Mouse (Mus musculus) thymus, postnatal 0 days (tissue): ENCODE data around the gene Sertm1. TPM values are rescaled to one million over a fixed set of nuclear protein-coding genes. Genes with fewer than 3 reads are reported as not detected.

Source experiments
- DNase-seq: peaks from one replicate; pipeline ENCODE4 v3.0.0-alpha.2; 2015; ENCODE audit warnings: low spot score
- polyA plus RNA-seq: library from polyadenylated mRNA; unstranded; fragments of >200 nt; fragmentation: Nextera tagmentation; extraction: Ambion mirVana; gene quantifications from 2 replicates; pipeline ENCODE4 v1.2.1, GENCODE M21; 2015

Gene Sertm1
- polyA plus RNA-seq: not detected in 2 replicates

DNA sequence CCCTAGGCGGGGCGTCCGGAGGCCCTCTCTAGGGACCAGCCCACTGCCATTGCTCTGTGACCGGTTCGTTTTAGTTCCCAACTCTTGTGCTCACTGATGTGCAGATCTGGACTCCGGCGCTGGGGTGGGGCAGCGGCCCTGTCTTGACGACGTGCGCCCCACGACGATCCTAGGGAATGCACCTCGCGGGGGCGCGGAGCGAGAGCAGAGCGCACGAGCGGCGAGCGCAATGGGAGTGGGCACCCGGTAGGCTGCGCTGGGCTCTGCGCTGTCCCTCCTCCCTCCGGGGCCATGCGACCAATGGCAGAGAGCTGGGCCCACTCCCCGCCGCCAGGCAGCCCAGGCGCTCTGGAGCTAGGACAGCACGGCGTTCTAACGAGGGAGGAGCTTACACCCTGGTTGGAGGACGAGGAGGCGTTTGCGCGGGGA is at the start of gene Sertm1:
Gene Sertm1, minus strand, starts transcription at position 245 of the 429 bp plus-strand sequence.
- DNase-seq: no peak

DNA sequence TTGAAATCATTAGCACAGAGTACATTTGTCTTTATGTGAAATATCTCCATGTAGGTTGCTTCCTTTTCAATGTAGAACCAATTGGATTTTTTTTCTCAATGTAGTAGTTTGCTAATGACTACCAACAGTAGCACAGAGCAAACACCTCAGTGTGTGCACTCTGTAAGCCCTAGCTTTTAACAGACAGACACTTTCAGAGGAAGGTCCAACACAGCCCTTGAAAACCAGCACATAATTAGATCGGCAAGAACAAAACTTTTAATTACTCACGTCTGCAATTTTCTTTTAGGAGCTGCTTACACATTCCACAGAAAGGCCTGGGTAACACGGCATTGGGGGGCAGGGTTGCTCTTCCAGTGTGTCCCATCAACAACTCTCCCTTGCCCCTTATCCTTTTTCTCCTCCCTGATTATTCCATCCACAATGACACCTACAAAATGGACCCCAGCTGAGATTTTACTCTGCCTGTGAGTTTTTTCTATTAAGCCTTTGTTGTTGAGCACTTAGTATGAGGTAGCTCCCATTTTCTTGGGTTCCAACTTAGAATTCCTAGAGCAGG is 49.3 kb upstream of the Sertm1 start:
- DNase-seq: no peak

DNA sequence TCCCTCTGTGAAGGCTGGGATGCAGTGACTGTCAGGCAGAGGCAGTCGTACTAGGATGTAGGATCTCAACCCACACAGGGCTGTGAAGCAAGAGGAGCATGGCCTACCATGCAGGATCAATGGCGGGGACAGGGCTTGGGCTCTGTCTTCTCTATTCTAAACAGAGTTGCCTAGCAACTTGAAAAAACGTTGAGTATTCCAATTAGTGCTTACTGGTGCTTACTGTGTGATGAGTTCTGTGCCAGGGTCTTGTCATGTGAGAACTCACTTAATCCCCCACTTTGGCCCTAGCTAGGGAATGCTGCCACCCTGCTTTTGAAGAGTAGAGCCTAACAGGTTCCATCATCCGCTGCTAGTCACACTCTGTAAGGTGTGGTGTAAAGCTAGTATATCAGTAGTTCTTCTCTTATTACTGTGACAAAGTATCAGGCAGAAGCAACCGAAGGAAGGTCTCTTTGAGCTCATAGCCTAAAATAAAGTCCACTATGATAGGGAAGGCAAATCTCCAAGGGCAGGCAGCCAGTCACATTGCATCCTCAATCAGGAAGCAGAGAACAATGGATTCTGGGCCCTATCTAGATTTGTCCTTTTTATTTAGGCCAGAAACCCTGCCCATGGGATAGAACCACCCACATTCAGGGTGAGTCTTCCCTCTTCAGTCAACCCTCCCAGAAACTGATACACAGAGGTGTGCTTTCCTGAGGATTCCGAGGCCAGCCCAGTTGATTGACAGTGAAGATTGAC is 27.6 kb upstream of the Sertm1 start:
- DNase-seq: no peak

GRCm38 (mm10) chr3:54934535-54934934 is 18.8 kb upstream of the Sertm1 start:
- DNase-seq: no peak

- no peak for DNase-seq
Measured at GRCm38 (mm10) chr3:54932599-54932998, 16.9 kb upstream of the Sertm1 start.

- DNase-seq: no peak
Measured at GRCm38 (mm10) chr3:54920425-54920824, 4.7 kb upstream of the Sertm1 start.

GRCm38 (mm10) chr3:54914845-54915642 is 643 bp downstream of the Sertm1 start:
- no peak for DNase-seq

DNA sequence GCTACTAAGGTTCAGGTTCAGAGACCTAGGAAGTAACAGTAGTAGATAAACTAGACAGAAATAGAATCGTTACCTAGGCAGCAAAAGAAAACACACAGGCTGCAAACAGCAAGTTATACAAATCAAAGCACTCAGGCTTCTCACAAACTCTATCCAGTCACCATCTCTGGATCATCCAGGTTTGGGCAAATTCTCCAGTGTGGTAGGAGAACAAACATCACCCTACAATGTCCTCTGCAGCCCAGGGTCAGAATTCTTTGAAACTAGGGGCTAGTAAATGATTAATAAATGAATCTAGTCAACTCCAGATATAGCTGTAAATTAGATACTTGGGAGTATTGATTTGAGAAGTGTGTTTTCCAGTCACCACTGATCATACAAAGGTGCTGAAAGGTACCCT is 6.8 kb downstream of the Sertm1 start:
- no peak for DNase-seq

DNA sequence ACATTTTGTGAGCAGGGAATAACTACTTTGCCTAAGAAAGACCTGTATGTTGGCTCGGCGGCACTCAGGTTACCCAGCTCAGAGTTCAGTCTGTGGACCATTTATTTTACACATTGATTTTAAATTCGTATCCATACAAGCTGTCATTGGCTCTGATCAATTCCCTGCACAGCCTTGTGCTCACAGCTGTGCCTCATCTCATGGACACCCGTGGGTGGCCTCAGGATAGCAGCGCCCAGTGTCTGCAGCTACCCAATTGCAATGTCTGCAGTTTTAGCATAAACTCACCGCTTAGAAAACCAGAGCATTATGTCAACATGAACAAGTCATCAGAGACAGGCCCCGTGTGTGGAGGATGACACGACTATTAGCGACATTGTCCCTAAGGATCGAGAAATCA is 17.7 kb downstream of the Sertm1 start:
- no peak for DNase-seq

DNA sequence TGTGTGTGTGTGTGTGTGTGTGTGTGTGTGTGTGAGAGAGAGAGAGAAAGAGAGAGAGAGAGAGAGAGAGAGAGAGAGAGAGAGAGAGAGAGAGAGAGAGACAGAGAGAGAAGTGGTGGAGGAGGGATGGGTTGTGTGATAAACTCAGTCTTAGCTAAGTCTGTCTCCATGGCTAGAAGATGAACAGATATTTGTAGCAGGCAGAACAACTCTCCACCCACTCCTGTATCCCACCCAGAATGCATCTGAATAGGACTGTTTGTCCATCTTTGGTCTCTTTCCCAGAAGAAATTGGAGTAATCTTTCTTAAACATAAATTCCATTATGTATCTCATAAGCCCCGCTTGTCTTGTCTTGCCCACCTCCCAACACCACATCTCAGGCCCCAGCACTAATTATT is 20.8 kb downstream of the Sertm1 start:
- no peak for DNase-seq

GRCm38 (mm10) chr3:54892218-54892617 is 23.5 kb downstream of the Sertm1 start:
- no peak for DNase-seq

DNA sequence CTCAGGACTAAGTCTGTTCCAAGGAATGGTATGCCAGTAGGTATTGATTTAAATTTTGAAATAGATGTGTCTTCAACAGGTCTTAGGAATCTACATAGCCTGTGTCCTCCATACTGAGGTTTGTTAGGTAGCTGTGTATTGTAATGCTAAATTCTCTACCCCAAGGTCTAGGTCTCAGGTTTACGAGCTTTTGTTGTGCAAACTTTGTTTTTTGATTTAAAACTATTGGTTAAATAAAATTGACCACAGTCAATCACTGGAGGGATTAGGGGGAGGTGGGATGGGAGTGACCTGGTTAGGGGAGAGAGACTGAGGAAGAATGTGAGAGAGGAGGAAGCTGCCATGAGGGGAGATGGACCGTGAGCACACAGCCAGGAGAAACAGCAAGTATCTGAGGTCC is 29.2 kb downstream of the Sertm1 start:
- DNase-seq: no peak

Other genes starting within 250 kb of the Sertm1 start
- gene Supt20, start 223.1 kb downstream of the Sertm1 start, polyA plus RNA-seq: 78.6 and 85.1 TPM in 2 replicates
- gene Gm21958, start 201.5 kb downstream of the Sertm1 start, polyA plus RNA-seq: 0.22 TPM in 1 of 2 replicates, not detected in the other
- 139 and 158 TPM in 2 replicates for gene Exosc8, start 180.5 kb downstream of the Sertm1 start, polyA plus RNA-seq
- gene Alg5, start 180.3 kb downstream of the Sertm1 start, polyA plus RNA-seq: 78.3 and 82.8 TPM in 2 replicates
- 0.26 TPM in 2 replicates for gene Smad9, start 160.3 kb downstream of the Sertm1 start, polyA plus RNA-seq
- gene Rfxap, start 108.1 kb downstream of the Sertm1 start, polyA plus RNA-seq: 52.0 and 52.2 TPM in 2 replicates
- gene Ccna1, start 139.6 kb upstream of the Sertm1 start, polyA plus RNA-seq: 0.21 and 0.35 TPM in 2 replicates
- 16.6 and 18.7 TPM in 2 replicates for gene Spg20, start 196.2 kb upstream of the Sertm1 start, polyA plus RNA-seq
- gene Ccdc169, start 221.5 kb upstream of the Sertm1 start, polyA plus RNA-seq: 0.04 TPM in 1 of 2 replicates, not detected in the other